Mouse (Mus musculus) embryonic facial prominence, embryonic 10.5 days (tissue): ENCODE data around the gene Sestd1. TPM values are rescaled to one million over a fixed set of nuclear protein-coding genes. Genes with fewer than 3 reads are reported as not detected.

Source experiments
- DNase-seq: peaks from one replicate; pipeline ENCODE4 v3.0.0-alpha.2; 2017; ENCODE audit warnings: low spot score
- H3K27ac ChIP-seq: fragments of 300-500 bp; sonication (generic); replicated peaks from 2 replicates; pipeline ENCODE4 v1.5.1; 2016; ENCODE audit warnings: mild to moderate bottlenecking
- H3K27me3 ChIP-seq: fragments of 300-500 bp; sonication (generic); replicated peaks from 2 replicates; pipeline ENCODE4 v1.6.1; 2016; ENCODE audit warnings: low read depth, mild to moderate bottlenecking; ENCODE audit not compliant: poor library complexity, severe bottlenecking
- H3K36me3 ChIP-seq: fragments of 300-500 bp; sonication (generic); replicated peaks from 2 replicates; pipeline ENCODE4 v1.6.1; 2016; ENCODE audit warnings: mild to moderate bottlenecking, moderate library complexity
- H3K4me1 ChIP-seq: fragments of 300-500 bp; sonication (generic); 2 replicates; pipeline ENCODE4 v1.6.1; 2016
- H3K4me3 ChIP-seq: fragments of 300-500 bp; sonication (generic); 2 replicates; pipeline ENCODE4 v1.5.1; 2016; ENCODE audit warnings: mild to moderate bottlenecking, moderate library complexity
- H3K9me3 ChIP-seq: fragments of 300-500 bp; sonication (generic); 2 replicates; pipeline ENCODE4 v1.6.1; 2016; ENCODE audit warnings: mild to moderate bottlenecking
- WGBS: fragments of 180-500 bp; shearing (Covaris S2); methylation state at CpG from one replicate; pipeline ENCODE4 v1.1.7; 2016; 5-methylcytosine and 5-hydroxymethylcytosine counted together
- polyA plus RNA-seq: library from polyadenylated mRNA; unstranded; fragments of >200 nt; fragmentation: Nextera tagmentation; extraction: Ambion mirVana; gene quantifications from 2 replicates; pipeline ENCODE4 v1.2.1, GENCODE M21; 2016

Sestd1 gene
- polyA plus RNA-seq, 1 experiment from 2014 or later = 23.0 TPM

DNA sequence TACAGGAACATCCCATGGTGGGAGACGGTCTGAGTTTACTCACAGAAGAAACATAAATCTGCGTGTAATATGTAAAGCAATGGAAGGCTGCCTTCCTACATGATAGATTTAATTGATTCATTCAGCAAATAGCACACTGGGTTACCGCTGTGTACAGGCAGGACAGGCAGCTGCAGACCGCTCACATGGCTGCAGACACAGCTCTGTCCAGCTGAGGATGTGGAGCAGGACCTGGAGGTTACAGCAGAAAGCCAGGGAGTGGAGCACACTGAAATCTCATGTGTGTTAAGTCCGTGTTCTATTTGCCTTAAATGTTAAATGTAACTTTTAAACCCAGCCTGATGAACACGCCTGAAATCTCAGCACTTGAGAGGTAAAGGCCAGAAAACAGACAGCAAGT lies 38.1 kb downstream of the Sestd1 start:
- Histone ChIP-seq H3K4me3 (no peak overlapping the region), H3K36me3 (peaks cover 77% of the 10 kb centered on the region), H3K9me3 (no peaks in the 10 kb centered on the region), H3K27me3 (no peaks in the 10 kb centered on the region), H3K4me1 (peaks cover 12% of the 10 kb centered on the region), H3K27ac (no peak overlapping the region)
- WGBS = 93% methylated on average over 6 of the region's 6 CpGs
- no peak for DNase-seq

GRCm38 (mm10) chr2:77238607-77239006 lies 41.8 kb downstream of the Sestd1 start:
- H3K9me3 ChIP-seq = no peaks in the 10 kb centered on the region
- H3K4me3 ChIP-seq = no peak overlapping the region
- no peaks in the 10 kb centered on the region for H3K4me1 ChIP-seq
- 95% methylated on average over 3 of the region's 3 CpGs for WGBS
- H3K27ac ChIP-seq = no peak overlapping the region
- no peak for DNase-seq
- peaks cover 77% of the 10 kb centered on the region for H3K36me3 ChIP-seq
- no peaks in the 10 kb centered on the region for H3K27me3 ChIP-seq

- WGBS = 84% methylated on average over 3 of the region's 3 CpGs
- H3K36me3 ChIP-seq = peaks cover 77% of the 10 kb centered on the region
Observed at GRCm38 (mm10) chr2:77238046-77238445, 42.3 kb downstream of the Sestd1 start.

GRCm38 (mm10) chr2:77236860-77237259 lies 43.5 kb downstream of the Sestd1 start:
- no peaks in the 10 kb centered on the region for H3K27me3 ChIP-seq
- 92% methylated on average over 4 of the region's 4 CpGs for WGBS
- H3K4me1 ChIP-seq = no peaks in the 10 kb centered on the region
- H3K36me3 ChIP-seq = peaks cover 79% of the 10 kb centered on the region
- no peak overlapping the region for H3K27ac ChIP-seq
- no peaks in the 10 kb centered on the region for H3K9me3 ChIP-seq
- DNase-seq = no peak
- no peak overlapping the region for H3K4me3 ChIP-seq

More at GRCm38 (mm10) chr2:77238046-77238445, 42.3 kb downstream of the Sestd1 start:
- Histone ChIP-seq H3K27me3 (no peaks in the 10 kb centered on the region), H3K4me3 (no peak overlapping the region), H3K4me1 (no peaks in the 10 kb centered on the region), H3K9me3 (no peaks in the 10 kb centered on the region), H3K27ac (no peak overlapping the region)
- no peak for DNase-seq

DNA sequence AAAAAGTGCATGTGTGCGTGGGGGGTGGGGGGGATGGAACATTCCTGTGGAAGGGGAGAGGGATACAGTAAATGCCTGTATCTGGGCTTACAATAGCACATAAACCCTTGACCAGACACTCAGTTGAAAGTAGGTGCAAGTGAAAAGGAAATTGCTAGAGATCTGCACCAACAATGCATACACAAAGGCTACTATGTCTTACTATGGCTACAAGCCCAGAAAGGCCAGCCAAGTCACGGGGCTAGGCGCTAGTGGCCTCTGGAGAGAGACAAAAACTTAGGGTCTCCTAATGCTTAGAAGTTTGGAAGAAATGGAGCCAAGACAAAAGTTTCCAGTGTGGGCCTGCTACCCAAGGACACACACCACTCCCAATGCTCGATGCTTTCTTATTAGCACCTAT lies 44.5 kb downstream of the Sestd1 start:
- no peaks in the 10 kb centered on the region for H3K9me3 ChIP-seq
- 88% methylated on average over 4 of the region's 4 CpGs for WGBS
- no peak overlapping the region for H3K4me3 ChIP-seq
- H3K4me1 ChIP-seq = no peaks in the 10 kb centered on the region
- no peaks in the 10 kb centered on the region for H3K27me3 ChIP-seq
- DNase-seq = no peak
- H3K36me3 ChIP-seq = peaks cover 81% of the 10 kb centered on the region
- H3K27ac ChIP-seq = no peak overlapping the region

DNA sequence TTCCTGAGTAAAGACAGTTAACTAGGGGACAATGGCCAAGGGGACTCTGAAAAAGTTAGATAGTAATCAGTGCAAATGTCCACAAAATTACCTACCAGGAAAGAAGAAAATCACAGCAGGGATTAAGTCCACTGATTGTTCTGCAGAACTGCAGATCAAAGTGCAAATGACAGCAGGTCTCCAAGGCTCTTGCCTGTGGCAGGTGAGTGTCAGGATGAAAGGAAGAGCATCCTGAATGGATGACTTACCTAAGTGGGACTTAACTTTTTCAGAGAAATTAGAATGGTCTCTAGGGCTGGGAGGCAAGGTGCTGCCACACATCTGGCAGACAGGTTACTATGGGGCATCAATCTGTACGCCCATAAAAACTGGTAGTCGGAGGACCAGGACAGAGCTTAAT lies 47.8 kb downstream of the Sestd1 start:
- 89% methylated on average over 2 of the region's 2 CpGs for WGBS
- Histone ChIP-seq H3K36me3 (peaks cover 60% of the 10 kb centered on the region), H3K4me1 (no peaks in the 10 kb centered on the region)

DNA sequence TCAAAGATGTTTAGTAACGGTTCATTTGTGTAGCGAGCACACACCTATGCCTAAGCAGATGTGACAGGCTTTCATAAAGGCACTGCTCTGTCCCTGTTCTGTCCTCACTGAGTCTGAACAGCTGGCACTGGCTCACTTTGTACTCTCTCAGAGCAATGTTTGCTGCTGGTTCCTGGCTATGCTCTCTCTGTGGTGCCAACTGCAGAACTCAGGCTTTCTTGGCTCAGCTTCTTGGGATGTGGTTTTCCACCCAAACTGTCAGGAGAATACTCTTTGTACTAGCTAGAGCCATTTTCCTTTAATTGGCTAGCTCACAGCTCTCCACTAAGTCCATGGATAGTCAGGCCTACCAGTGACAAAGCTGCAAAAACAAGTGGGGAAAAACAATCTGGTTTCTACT lies 59.4 kb downstream of the Sestd1 start:
- 85% methylated on average over 2 of the region's 2 CpGs for WGBS
- H3K4me3 ChIP-seq = no peak overlapping the region

More for the DNA sequence above, 47.8 kb downstream of the Sestd1 start:
- Histone ChIP-seq H3K4me3 (no peak overlapping the region), H3K27ac (no peak overlapping the region), H3K27me3 (no peaks in the 10 kb centered on the region), H3K9me3 (no peaks in the 10 kb centered on the region)
- no peak for DNase-seq

GRCm38 (mm10) chr2:77212885-77213284 lies 67.5 kb downstream of the Sestd1 start:
- no peaks in the 10 kb centered on the region for H3K4me1 ChIP-seq
- peaks cover 79% of the 10 kb centered on the region for H3K36me3 ChIP-seq
- H3K27ac ChIP-seq = no peak overlapping the region
- DNase-seq = no peak
- H3K9me3 ChIP-seq = no peaks in the 10 kb centered on the region
- H3K27me3 ChIP-seq = no peaks in the 10 kb centered on the region
- no peak overlapping the region for H3K4me3 ChIP-seq
- 77% methylated on average over 5 of the region's 5 CpGs for WGBS

More for the DNA sequence above, 59.4 kb downstream of the Sestd1 start:
- H3K27me3 ChIP-seq = no peaks in the 10 kb centered on the region
- H3K9me3 ChIP-seq = no peaks in the 10 kb centered on the region
- H3K36me3 ChIP-seq = peaks cover 30% of the 10 kb centered on the region
- no peak for DNase-seq
- no peaks in the 10 kb centered on the region for H3K4me1 ChIP-seq
- H3K27ac ChIP-seq = no peak overlapping the region

- 94% methylated on average over 3 of the region's 3 CpGs for WGBS
- H3K9me3 ChIP-seq = no peaks in the 10 kb centered on the region
- DNase-seq = no peak
- no peak overlapping the region for H3K4me3 ChIP-seq
- H3K36me3 ChIP-seq = peaks cover 64% of the 10 kb centered on the region
- H3K4me1 ChIP-seq = no peaks in the 10 kb centered on the region
- H3K27ac ChIP-seq = no peak overlapping the region
- no peaks in the 10 kb centered on the region for H3K27me3 ChIP-seq
Observed at GRCm38 (mm10) chr2:77206951-77207350, 73.4 kb downstream of the Sestd1 start.

DNA sequence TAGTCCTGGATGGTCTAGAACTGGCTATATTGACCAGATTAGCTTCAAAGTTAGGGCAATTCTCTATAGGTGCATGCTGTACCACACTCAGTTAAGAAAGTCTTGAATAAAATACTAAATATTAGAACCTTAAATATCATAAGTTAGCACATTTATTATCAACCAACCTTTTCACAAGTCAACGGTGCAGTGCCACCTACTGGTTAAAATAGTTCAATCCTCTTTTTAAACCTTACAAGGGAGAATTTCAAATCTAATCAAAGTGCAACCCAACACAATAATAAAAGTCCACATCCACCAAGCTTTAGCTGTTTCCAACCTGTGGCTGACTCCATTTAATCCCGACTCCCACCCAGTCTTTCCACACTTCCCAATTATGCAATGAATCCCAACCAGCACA lies 76.5 kb downstream of the Sestd1 start:
- Histone ChIP-seq H3K36me3 (peaks cover 43% of the 10 kb centered on the region), H3K27me3 (no peaks in the 10 kb centered on the region), H3K4me3 (no peak overlapping the region), H3K9me3 (no peaks in the 10 kb centered on the region), H3K27ac (no peak overlapping the region), H3K4me1 (no peaks in the 10 kb centered on the region)
- WGBS = 66% methylated on average over 2 of the region's 2 CpGs
- no peak for DNase-seq

DNA sequence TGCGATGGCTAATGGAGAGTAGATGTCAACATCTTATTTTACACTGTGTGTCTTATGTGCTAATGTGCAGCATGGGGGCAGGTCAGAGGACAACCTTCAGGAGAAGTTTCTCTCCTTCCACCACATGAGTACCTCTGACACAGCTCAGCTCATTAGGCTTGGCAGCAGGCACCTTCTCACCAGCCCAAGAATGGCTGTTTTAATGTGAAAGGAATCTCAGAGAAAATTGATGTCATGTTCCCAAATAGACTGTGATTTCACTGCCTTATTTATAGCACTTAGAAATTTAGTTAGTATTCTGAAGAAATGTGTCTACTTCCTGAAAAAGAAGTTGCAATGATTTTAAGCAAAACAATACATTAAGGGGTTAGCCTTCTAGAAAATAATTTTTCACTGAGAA lies 78.5 kb downstream of the Sestd1 start:
- WGBS = 95% methylated on average over 1 of the region's 1 CpGs
- DNase-seq = no peak
- Histone ChIP-seq H3K27me3 (no peaks in the 10 kb centered on the region), H3K4me1 (no peaks in the 10 kb centered on the region), H3K9me3 (no peaks in the 10 kb centered on the region), H3K36me3 (peaks cover 48% of the 10 kb centered on the region), H3K27ac (no peak overlapping the region), H3K4me3 (no peak overlapping the region)

DNA sequence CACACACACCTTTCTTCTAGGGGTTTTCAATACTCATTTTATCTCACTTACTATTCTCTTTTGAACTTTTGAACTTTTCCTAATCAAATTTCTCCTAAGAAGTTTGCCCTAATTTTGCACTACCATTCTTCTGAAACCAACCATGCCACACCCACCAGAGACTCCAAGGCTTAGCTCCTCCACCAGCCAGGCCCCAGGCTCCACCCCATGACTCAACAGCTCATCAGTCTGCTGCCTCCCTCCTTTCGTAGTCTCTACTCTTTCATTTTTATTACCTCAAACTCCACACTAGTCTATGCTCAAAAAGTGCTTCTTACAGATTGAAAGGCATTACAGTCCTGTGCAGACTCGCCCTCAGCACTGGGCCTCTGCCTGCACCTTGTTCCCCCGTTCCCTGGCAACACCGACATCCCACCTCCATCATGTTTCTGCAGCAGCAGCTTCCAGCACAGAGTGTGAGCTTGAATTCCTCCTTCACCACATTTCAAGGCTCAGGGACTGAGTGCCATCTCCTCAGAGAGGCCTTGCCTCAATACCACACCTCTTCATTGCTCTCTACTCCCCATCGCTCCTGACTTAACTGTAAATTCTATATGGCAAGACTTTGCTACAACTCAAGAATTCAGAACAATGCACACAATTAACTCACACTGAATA lies 79.3 kb downstream of the Sestd1 start:
- no peaks in the 10 kb centered on the region for H3K27me3 ChIP-seq
- WGBS = 92% methylated on average over 5 of the region's 5 CpGs
- H3K36me3 ChIP-seq = peaks cover 48% of the 10 kb centered on the region
- no peak overlapping the region for H3K27ac ChIP-seq
- DNase-seq = no peak
- no peak overlapping the region for H3K4me3 ChIP-seq
- no peaks in the 10 kb centered on the region for H3K9me3 ChIP-seq
- H3K4me1 ChIP-seq = no peaks in the 10 kb centered on the region

GRCm38 (mm10) chr2:77200379-77200778 lies 80.0 kb downstream of the Sestd1 start:
- H3K4me3 ChIP-seq = no peak overlapping the region
- H3K4me1 ChIP-seq = no peaks in the 10 kb centered on the region
- peaks cover 46% of the 10 kb centered on the region for H3K36me3 ChIP-seq
- DNase-seq = no peak
- H3K27me3 ChIP-seq = no peaks in the 10 kb centered on the region
- no peak overlapping the region for H3K27ac ChIP-seq
- WGBS = 96% methylated on average over 4 of the region's 4 CpGs
- no peaks in the 10 kb centered on the region for H3K9me3 ChIP-seq
